Mouse (Mus musculus): ENCODE measurements around the gene Nudcd3.
"Not testable (repeated sequence)": the region's sequence is repeated elsewhere in the genome, so short reads cannot be mapped to it uniquely, and the experiment has no call there.

Nudcd3 gene

GRCm38 (mm10) chr11:6120596-6120995 is 79.6 kb downstream of the Nudcd3 start:
- DNase-seq (ENCODE audit: low read depth) = no peak

DNA sequence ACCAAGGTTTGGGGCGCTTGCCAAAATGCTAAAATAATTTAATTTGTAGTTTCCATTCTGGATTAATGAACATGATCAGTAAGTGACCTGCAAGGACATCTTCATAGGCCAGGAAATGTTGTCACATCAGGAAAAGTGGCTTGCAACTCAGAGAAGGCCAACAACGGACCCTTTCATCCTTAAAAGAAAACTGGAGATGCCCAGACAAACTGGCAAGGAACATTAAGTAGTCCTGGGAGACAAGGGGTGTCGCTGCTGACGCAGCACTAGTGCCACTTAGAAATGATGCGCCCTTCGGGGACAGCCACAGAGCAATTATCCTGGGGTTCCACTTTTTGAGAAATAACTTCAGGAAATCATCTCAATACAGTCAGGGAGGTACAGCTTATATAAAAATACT is 80.2 kb downstream of the Nudcd3 start:
- no peak for DNase-seq (ENCODE audit: low read depth)

- no peak for DNase-seq (ENCODE audit: low read depth)
These were observed 80.9 kb downstream of the Nudcd3 start for GRCm38 (mm10) chr11:6119312-6119711.

GRCm38 (mm10) chr11:6117956-6118355 is 82.3 kb downstream of the Nudcd3 start:
- no peak for DNase-seq (ENCODE audit: low read depth)

GRCm38 (mm10) chr11:6111734-6112484 is 88.3 kb downstream of the Nudcd3 start:
- DNase-seq (ENCODE audit: low read depth) = no peak

GRCm38 (mm10) chr11:6109990-6110389 is 90.2 kb downstream of the Nudcd3 start:
- no peak for DNase-seq (ENCODE audit: low read depth)

DNA sequence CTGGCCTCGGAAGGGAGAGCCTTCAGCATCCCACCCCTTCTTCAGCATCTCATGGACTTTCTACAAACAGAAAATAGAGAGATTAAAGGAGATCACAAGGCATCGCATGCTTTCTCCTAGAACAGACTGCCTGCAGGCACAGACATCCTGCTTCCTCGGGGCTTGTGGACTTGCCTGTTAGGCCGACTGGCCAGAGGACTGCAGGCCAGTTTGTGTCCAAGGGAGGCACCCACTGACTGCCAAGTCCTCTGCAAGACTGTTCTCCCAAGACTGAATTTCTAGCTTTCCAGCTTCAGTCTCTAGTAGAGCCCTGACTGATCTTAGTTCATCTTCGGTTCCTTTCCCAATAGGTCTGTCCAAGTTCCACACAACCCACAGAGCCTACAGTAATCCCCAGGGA is 91.9 kb downstream of the Nudcd3 start:
- DNase-seq (ENCODE audit: low read depth) = no peak

GRCm38 (mm10) chr11:6107722-6108121 is 92.5 kb downstream of the Nudcd3 start:
- no peak for DNase-seq (ENCODE audit: low read depth)

GRCm38 (mm10) chr11:6104734-6105133 is 95.5 kb downstream of the Nudcd3 start:
- DNase-seq (ENCODE audit: low read depth) = no peak

- not testable (repeated sequence) for DNase-seq (ENCODE audit: low read depth)
These were observed 103.6 kb downstream of the Nudcd3 start for GRCm38 (mm10) chr11:6096637-6097036.

DNA sequence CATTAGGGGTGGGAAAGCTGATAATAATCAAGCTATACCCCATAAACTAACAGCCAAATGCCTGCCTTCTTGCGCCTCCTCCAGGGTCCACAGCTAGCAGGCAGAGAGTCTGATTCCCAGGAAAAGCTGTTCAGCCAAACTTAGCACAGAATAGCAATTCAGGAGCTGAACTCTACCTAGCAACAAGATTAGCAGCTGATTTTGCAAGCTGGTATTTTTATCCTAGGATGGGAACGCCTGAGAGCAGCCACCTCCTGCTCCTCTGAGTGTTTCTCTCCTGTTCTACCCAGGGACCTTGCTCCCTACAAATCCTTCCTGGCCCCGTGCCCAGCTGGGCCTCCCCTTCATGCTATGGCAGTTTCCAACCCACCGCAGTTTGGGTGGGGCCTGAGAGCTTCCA is 113.2 kb downstream of the Nudcd3 start:
- no peak for DNase-seq (ENCODE audit: low read depth)

DNA sequence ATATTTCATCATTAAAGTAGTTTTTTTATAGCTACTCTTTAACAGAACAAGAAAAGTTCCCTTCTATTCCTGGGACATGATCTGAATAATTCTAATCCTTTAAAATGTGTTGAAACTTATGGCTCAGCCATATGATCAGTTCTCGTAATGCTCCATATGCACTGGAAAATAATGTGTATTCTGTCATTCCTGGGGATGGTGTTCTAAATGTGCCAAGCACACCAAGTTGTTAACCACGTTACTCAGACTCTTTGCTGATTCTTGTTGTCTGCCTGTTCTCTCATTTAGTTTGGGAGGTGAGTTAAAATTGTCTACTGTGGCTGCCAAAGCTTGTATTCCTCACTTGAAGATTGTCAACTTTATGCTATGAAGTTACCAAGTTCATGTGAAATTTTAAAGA is 121.5 kb downstream of the Nudcd3 start:
- DNase-seq (ENCODE audit: low read depth) = no peak

- no peak for DNase-seq (ENCODE audit: low read depth)
These were observed 124.6 kb downstream of the Nudcd3 start for GRCm38 (mm10) chr11:6075618-6076066.

GRCm38 (mm10) chr11:6068181-6068957 is 131.8 kb downstream of the Nudcd3 start:
- no peak for DNase-seq (ENCODE audit: low read depth)

DNA sequence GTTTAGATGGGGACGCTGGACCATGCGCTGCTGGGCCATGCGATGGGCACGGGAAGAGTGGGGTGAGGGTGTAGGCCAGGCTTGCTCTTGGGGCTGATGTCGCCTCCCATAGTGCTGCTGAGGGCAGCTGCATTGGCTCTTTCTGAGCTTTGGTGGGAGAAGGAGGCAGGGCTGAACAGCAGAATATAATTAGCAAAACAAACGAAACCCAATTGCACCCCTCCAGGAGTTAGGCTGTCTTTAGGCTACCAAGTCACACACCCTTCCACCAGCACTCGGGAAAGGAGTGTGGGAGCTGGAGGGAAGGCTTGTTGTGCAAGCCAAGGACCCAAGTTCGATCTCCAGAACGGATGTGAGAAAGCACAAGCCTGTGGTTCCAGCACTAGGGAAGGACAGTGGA is 133.1 kb downstream of the Nudcd3 start:
- no peak for DNase-seq (ENCODE audit: low read depth)

- no peak for DNase-seq (ENCODE audit: low read depth)
These were observed 134.0 kb downstream of the Nudcd3 start, which contains the start of gene Camk2b for GRCm38 (mm10) chr11:6066176-6066575. Camk2b (minus strand) TSS chr11:6066362.

DNA sequence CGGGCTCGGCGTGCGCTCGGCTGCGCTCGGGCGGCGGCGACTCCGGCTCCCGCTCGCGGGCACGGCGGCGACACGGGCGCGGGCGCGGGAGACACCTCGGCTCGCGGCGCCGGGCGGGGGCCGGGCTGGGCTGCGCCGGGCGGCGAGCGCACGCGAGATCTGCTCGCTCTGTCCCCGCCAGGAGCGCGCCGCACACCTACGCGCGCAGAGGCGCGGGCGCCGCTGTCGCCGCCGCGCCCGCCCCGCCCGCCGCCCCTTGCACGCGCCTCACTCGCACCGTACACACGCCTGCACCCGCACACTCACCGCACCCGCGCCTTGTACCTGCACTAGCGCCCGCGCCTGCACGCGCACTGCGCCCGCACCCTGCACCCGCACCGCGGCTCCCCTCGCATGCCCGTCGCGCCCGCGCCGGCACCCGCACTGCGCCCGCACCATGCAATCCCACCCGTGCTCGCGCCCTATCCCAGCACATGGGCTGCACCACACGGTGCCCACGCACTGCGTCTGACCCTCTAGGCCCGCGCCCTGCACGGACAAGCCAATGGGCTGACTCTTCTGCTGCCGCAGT is 134.6 kb downstream of the Nudcd3 start:
- DNase-seq (ENCODE audit: low read depth) = no peak

DNA sequence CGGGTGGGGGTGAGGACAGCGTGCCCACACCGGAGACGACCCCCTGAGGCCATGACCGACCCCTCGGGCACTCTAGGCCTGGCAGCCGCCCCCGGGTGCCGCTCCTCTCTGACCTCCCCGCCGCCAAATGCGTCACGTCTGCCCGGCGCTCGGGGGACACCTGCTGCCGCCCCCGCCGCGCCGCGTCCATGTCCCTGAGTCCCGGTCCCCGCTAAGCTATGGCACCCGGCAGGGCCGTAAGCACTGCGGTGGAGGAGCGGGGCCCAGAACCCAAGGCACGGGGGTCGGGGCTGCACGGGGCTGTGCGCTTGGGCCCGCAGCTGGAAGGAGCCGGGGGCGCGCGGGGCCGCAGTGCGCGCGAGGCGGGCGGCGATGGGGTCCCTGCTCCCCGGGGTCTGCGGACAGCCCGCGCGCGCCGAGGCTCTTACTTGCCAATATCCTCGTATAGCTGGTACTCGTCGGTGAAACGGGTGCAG is 135.1 kb downstream of the Nudcd3 start:
- no peak for DNase-seq (ENCODE audit: low read depth)

DNA sequence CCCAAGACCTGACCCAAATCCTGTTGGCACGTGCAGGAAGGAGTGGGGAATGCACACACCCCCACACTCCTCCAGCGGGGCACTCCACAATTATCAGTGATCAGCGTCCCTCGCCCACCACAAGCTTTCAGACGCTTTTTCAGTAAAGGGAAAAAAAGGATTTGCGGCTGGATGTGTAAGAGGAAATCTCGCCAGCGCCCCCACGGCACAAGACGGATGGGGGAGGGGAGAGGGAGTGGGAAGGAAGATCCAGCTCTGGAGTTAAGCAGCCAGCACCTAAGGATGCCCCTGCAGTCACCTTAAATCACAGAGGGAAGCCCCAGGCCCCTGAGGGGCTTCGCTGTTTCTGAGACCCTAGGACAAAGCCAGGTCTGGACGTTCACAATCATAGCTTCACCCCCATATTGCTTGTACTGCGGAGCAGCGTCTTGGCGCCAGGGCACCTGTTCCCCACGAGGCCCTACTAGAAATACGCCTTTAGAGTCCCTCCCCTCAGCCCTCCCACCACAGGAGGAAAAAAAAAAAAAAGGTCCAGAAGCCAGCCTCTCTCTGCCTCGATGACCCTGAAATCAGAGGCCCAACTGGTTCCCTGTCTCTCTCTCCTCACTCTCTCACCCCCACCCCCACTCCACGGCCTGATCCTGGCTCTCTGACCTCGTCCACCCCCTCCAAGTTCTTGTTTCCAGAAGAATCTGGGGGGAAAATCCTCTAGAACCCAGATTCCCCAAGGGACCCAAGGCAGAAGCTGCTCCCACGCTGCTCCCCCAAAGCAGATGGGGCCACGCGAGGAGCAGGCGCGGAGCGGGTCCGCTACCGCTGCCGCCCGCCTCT is 135.8 kb downstream of the Nudcd3 start:
- DNase-seq (ENCODE audit: low read depth) = no peak

- DNase-seq (ENCODE audit: low read depth) = no peak
These were observed 136.6 kb downstream of the Nudcd3 start for GRCm38 (mm10) chr11:6063501-6064214.

GRCm38 (mm10) chr11:6063065-6063464 is 137.2 kb downstream of the Nudcd3 start:
- DNase-seq (ENCODE audit: low read depth) = no peak

Measured in c-Kit-positive CD71-positive TER-119-negative erythroid progenitor cells, embryonic 14.5 days (primary cell).